Mouse (Mus musculus) liver (tissue): ENCODE measurements around the gene Emid1.

Experiments
- DNase-seq: peaks from one replicate; pipeline ENCODE4 v3.0.0-alpha.2; 2020; ENCODE audit warnings: mixed read lengths

The Emid1 gene

GRCm38 (mm10) chr11:5151680-5152337, at the start of gene Emid1:
Gene Emid1 (minus strand): TSS chr11:5152257.
- peak; percentile 33 for DNase-seq

- no peak for DNase-seq
Observed at GRCm38 (mm10) chr11:5199879-5200278, 47.8 kb upstream of the Emid1 start.

- no peak for DNase-seq
Observed at GRCm38 (mm10) chr11:5197068-5197467, 45.0 kb upstream of the Emid1 start.

GRCm38 (mm10) chr11:5196583-5196982, 44.5 kb upstream of the Emid1 start:
- no peak for DNase-seq

- DNase-seq, result no peak
Observed at GRCm38 (mm10) chr11:5193576-5193881, 41.5 kb upstream of the Emid1 start.

- DNase-seq, result no peak
Observed at GRCm38 (mm10) chr11:5192840-5193575, 41.0 kb upstream of the Emid1 start.

- no peak for DNase-seq
Observed at GRCm38 (mm10) chr11:5192084-5192516, 40.0 kb upstream of the Emid1 start.

- DNase-seq, result no peak
Observed at GRCm38 (mm10) chr11:5189239-5189933, 37.3 kb upstream of the Emid1 start.

- no peak for DNase-seq
Observed at GRCm38 (mm10) chr11:5188170-5188569, 36.1 kb upstream of the Emid1 start.

GRCm38 (mm10) chr11:5184832-5185231, 32.8 kb upstream of the Emid1 start:
- DNase-seq, result no peak

- DNase-seq, result no peak
Observed at GRCm38 (mm10) chr11:5184250-5184649, 32.2 kb upstream of the Emid1 start.

GRCm38 (mm10) chr11:5182870-5183269, 30.8 kb upstream of the Emid1 start:
- DNase-seq, result no peak

GRCm38 (mm10) chr11:5181850-5182404, 29.9 kb upstream of the Emid1 start:
- peak; percentile 78 for DNase-seq

GRCm38 (mm10) chr11:5179391-5179790, 27.3 kb upstream of the Emid1 start:
- no peak for DNase-seq

- no peak for DNase-seq
Observed at GRCm38 (mm10) chr11:5177171-5177570, 25.1 kb upstream of the Emid1 start.

- DNase-seq, result no peak
Observed at GRCm38 (mm10) chr11:5176685-5177084, 24.6 kb upstream of the Emid1 start.

GRCm38 (mm10) chr11:5175866-5176265, 23.8 kb upstream of the Emid1 start:
- DNase-seq, result no peak

GRCm38 (mm10) chr11:5175141-5175540, 23.1 kb upstream of the Emid1 start:
- no peak for DNase-seq

GRCm38 (mm10) chr11:5172861-5173260, 20.8 kb upstream of the Emid1 start:
- DNase-seq, result no peak

GRCm38 (mm10) chr11:5167311-5167710, 15.3 kb upstream of the Emid1 start:
- no peak for DNase-seq

GRCm38 (mm10) chr11:5165471-5165916, 13.4 kb upstream of the Emid1 start:
- no peak for DNase-seq

GRCm38 (mm10) chr11:5164310-5164709, 12.3 kb upstream of the Emid1 start:
- no peak for DNase-seq

- no peak for DNase-seq
Observed at GRCm38 (mm10) chr11:5163421-5163820, 11.4 kb upstream of the Emid1 start.
